Mouse (Mus musculus) CD4-positive helper T cell, adult 2 months (primary cell): Measurements from ENCODE around the gene Olfr1441.
A peak's percentile ranks its signal among the peaks of the same experiment; 100 is the strongest.

ENCODE experiments used
- DNase-seq: peaks from one replicate; pipeline ENCODE4 v3.0.0-alpha.2; 2012; ENCODE audit warnings: low read depth, missing footprints, low spot score

Olfr1441 gene

GRCm38 (mm10) chr19:12462851-12463721 lies 45.9 kb downstream of the Olfr1441 start:
- DNase-seq, result no peak

DNA sequence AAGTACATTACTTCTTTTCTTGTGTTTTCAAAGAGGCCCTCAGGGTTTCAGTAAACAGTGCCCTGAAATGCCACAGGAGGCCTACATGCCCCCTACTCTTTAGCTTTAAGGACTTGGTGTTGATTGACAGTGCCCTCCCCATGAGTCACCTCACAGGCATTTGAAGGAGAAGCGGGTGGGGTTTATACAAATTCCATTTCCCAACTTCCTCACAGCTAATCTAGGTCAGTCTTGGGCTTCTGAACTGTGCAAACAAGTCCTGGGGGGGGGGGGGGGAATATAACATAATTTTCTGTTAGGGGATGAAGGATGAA lies 46.4 kb downstream of the Olfr1441 start:
- no peak for DNase-seq

DNA sequence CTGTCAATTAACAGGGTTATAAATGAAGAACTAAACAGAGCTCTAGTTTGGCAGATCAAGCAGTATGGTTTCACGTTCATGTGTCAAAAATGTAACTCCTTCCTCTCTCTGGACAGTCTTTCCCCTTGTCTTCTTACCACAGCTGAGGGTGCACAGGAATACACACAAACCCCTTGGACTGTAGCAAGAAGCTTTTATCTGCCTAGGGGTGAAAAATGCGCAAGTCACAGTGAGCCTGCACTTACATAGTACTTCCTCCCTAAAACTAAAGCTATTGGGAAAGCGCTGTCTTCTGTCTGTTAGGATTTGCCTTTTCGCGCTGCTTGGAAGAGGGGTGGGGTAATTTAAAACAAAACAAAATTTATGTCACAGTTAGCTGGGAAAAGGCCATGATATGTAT lies 46.9 kb downstream of the Olfr1441 start:
- DNase-seq, result no peak

DNA sequence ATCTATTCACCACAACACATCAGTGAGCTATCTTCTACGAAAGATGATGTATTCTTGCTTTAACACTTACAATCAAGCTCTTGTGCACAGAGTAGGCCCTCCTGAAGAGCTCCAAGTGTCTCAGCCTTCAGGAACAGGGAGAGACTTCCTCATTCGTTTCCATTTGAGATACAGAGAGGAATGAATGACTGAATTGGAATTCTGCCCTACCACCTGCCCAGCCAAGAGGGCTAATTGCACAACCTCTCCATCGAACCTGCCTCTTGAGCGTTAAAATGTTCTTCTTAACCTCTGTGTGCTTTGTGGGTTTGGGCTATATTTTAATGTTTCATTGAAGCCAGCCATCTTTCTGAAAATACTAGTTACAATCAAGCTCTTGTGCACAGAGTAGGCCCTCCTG lies 47.4 kb downstream of the Olfr1441 start:
- no peak for DNase-seq

GRCm38 (mm10) chr19:12465530-12466144 lies 48.4 kb downstream of the Olfr1441 start:
- DNase-seq, result no peak

DNA sequence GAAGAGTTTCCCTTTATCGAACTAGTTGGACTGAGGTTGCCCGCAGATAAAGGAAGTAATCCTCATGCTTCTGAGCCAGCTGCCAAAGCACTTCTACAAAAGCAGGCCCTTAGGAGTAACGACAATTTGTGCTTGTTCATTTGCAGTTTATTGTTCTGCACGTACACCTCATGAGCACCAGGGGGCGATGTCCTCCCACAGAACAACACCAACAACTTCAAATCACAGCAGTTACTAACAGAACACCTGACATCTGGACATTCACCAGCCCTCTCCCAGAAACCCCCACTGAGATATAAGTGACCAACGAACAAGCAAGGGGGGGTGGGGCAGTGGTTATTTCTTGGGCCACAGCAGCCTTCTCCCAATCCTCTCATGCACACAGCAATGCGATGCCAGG lies 49.0 kb downstream of the Olfr1441 start:
- DNase-seq, result peak; percentile 73

GRCm38 (mm10) chr19:12467436-12467835 lies 50.2 kb downstream of the Olfr1441 start:
- DNase-seq, result peak; percentile 65

- peak; percentile 68 for DNase-seq
Measured at GRCm38 (mm10) chr19:12471866-12472265, 54.6 kb downstream of the Olfr1441 start.

- DNase-seq, result peak; percentile 19
Measured at GRCm38 (mm10) chr19:12472381-12472976, 55.2 kb downstream of the Olfr1441 start.
